Comparison of ENCODE assay signal across 8 mouse cellular contexts in genomic region chr5:64160705-64161391, GRCm38 (mm10). TPM values are rescaled to one million over a fixed set of nuclear protein-coding genes. Genes with fewer than 3 reads are reported as not detected.
DNase-seq lines count a peak whose midpoint lies in the region; ATAC-seq and TF ChIP-seq lines count a peak whose summit lies in the region.

No protein-coding gene starts in this region.

- WGBS in forebrain, embryonic 13.5 days, result 1% methylated on average over 23 of the region's 23 CpGs
- 1% methylated on average over 23 of the region's 23 CpGs for WGBS in intestine, embryonic 14.5 days
- 1% methylated on average over 23 of the region's 23 CpGs for WGBS in lung, embryonic 16.5 days

- H3K27me3 ChIP-seq in forebrain, embryonic 13.5 days, result peaks cover 39% of the 10 kb centered on the region
- H3K27me3 ChIP-seq in intestine, embryonic 14.5 days (replicated peaks; ENCODE audit: control insufficient read depth, insufficient read depth, low read length), result 0 out of 2 replicates have a peak, but pooled peaks cover 3% of the 10 kb centered on the region
- H3K27me3 ChIP-seq in lung, embryonic 16.5 days (ENCODE audit: control insufficient read depth, insufficient read depth, low read depth, low read length), result peaks cover 2% of the 10 kb centered on the region; the same call in 1 of the 2 replicates

- H3K36me3 ChIP-seq in ES-E14 (ENCODE audit: control insufficient read depth, insufficient read depth, low read length, poor library complexity, severe bottlenecking), result no peaks in the 10 kb centered on the region
- no peaks in the 10 kb centered on the region for H3K36me3 ChIP-seq in forebrain, embryonic 13.5 days (ENCODE audit: poor library complexity, severe bottlenecking)
- no peaks in the 10 kb centered on the region for H3K36me3 ChIP-seq in intestine, embryonic 14.5 days (ENCODE audit: control insufficient read depth, insufficient read depth, low read length)
- H3K36me3 ChIP-seq in lung, embryonic 16.5 days (ENCODE audit: control insufficient read depth, insufficient read depth, low read length), result no peaks in the 10 kb centered on the region

- H3K9ac ChIP-seq in ES-E14 (ENCODE audit: insufficient read depth, low read depth, low read length, poor library complexity, severe bottlenecking), result no peak overlapping the region
- peak overlapping the region; percentile 74 for H3K9ac ChIP-seq in forebrain, embryonic 13.5 days
- peak overlapping the region; percentile 58 for H3K9ac ChIP-seq in intestine, embryonic 14.5 days (ENCODE audit: low read length)
- H3K9ac ChIP-seq in lung, embryonic 16.5 days (ENCODE audit: low read length), result peak overlapping the region; percentile 77

- H3K4me3 ChIP-seq in ES-E14 (ENCODE audit: insufficient read depth in 1 of 2, low read depth in 1 of 2, low read length in 2 of 2, poor library complexity in 1 of 2, severe bottlenecking in 1 of 2), result peak overlapping the region; percentile 68 to 77
- H3K4me3 ChIP-seq in forebrain, embryonic 13.5 days, result peak overlapping the region; percentile 55
- peak overlapping the region; percentile 86 for H3K4me3 ChIP-seq in intestine, embryonic 14.5 days (ENCODE audit: low read depth, low read length)
- H3K4me3 ChIP-seq in lung, embryonic 16.5 days (ENCODE audit: low read length), result peak overlapping the region; percentile 77

- ATAC-seq in forebrain, embryonic 13.5 days, result no peak
- peak; percentile 1; the same call in 1 of the 2 replicates for ATAC-seq in intestine, embryonic 14.5 days (replicated peaks; ENCODE audit: low FRiP score, low TSS enrichment, low read depth)
- ATAC-seq in lung, embryonic 16.5 days (ENCODE audit: low read depth), result no peak

- peak; percentile 48 for DNase-seq in cerebellum, adult 9-10 months
- no peak for DNase-seq in cerebellum, postnatal 4 days (ENCODE audit: low spot score in 2 of 2)
- DNase-seq in ES-E14 (ENCODE audit: low read depth, low spot score), result no peak
- DNase-seq in intestine, embryonic 14.5 days (ENCODE audit: low spot score), result peak; percentile 69
- peak; percentile 12 for DNase-seq in spleen, adult 12 weeks (ENCODE audit: low spot score)
- DNase-seq in left cerebral cortex, adult 8-10 months (ENCODE audit: low spot score in 2 of 2), result no peak

- no peaks in the 10 kb centered on the region for H3K9me3 ChIP-seq in ES-E14 (ENCODE audit: control insufficient read depth, insufficient read depth, low read depth, low read length)
- no peaks in the 10 kb centered on the region for H3K9me3 ChIP-seq in forebrain, embryonic 13.5 days (replicated peaks)
- H3K9me3 ChIP-seq in intestine, embryonic 14.5 days (ENCODE audit: control insufficient read depth, low read length), result no peaks in the 10 kb centered on the region
- no peaks in the 10 kb centered on the region for H3K9me3 ChIP-seq in lung, embryonic 16.5 days (ENCODE audit: control insufficient read depth, low read length)

- H3K27ac ChIP-seq in ES-E14 (ENCODE audit: insufficient read depth, low read depth, low read length, poor library complexity, severe bottlenecking), result no peak overlapping the region
- H3K27ac ChIP-seq in forebrain, embryonic 13.5 days, result no peak overlapping the region
- no peak overlapping the region for H3K27ac ChIP-seq in intestine, embryonic 14.5 days (ENCODE audit: low read depth)
- H3K27ac ChIP-seq in lung, embryonic 16.5 days (ENCODE audit: low read length), result no peak overlapping the region

- H3K4me2 ChIP-seq in forebrain, embryonic 13.5 days, result peak overlapping the region; percentile 100
- H3K4me2 ChIP-seq in intestine, embryonic 14.5 days (ENCODE audit: low read length), result peak overlapping the region; percentile 99
- peak overlapping the region; percentile 100 for H3K4me2 ChIP-seq in lung, embryonic 16.5 days (ENCODE audit: low read depth, low read length)

- H3K4me1 ChIP-seq in ES-E14 (ENCODE audit: control insufficient read depth in 2 of 2, insufficient read depth in 2 of 2, low read length in 2 of 2, poor library complexity in 1 of 2), result peaks cover 0 to 3% of the 10 kb centered on the region in 2 experiments; a peak in 1 of 4 replicates
- H3K4me1 ChIP-seq in forebrain, embryonic 13.5 days, result peaks cover 11% of the 10 kb centered on the region
- H3K4me1 ChIP-seq in intestine, embryonic 14.5 days (replicated peaks; ENCODE audit: control insufficient read depth, insufficient read depth, low read length), result peaks cover 16% of the 10 kb centered on the region
- H3K4me1 ChIP-seq in lung, embryonic 16.5 days (replicated peaks; ENCODE audit: control insufficient read depth, insufficient read depth, low read length), result peaks cover 19% of the 10 kb centered on the region

- in situ Hi-C loops in ES-E14 (cut with MboI; ENCODE audit: low sequenced_read_pairs in 2 of 2, unreplicated experiment in 2 of 2), result no loop called here

TF ChIP-seq in ES-E14, 5 proteins besides CTCF, POLR2A, EP300 and RAD21:
- no peak for TF ChIP-seq CHD2 (IDR thresholded peaks at IDR 0.05; ENCODE audit: low read depth, low read length)
- no peak for TF ChIP-seq MAFK (IDR thresholded peaks at IDR 0.05; ENCODE audit: insufficient read depth, low read depth, low read length)
- no peak for TF ChIP-seq ZC3H11A (IDR thresholded peaks at IDR 0.05; ENCODE audit: borderline replicate concordance, low read depth, low read length)
- no peak for TF ChIP-seq ZNF384 (IDR thresholded peaks at IDR 0.05; ENCODE audit: low read depth, low read length)
- TF ChIP-seq HCFC1 (IDR thresholded peaks at IDR 0.05; ENCODE audit: borderline replicate concordance, insufficient read depth, low read length), result no peak

RNA-seq across cellular contexts. Expression of gene Tbc1d1, which starts 4.7 kb away (rescaled TPM):
- 20.6 and 31.1 TPM in 2 replicates for total RNA-seq in ES-E14 (2012; rRNA removed)
- 15.9 and 16.5 TPM in 2 replicates for polyA plus RNA-seq in forebrain, embryonic 13.5 days (2015; fragmentation: Nextera tagmentation; extraction: Ambion mirVana)
- 41.3 and 44.9 TPM in 2 replicates for polyA plus RNA-seq in intestine, embryonic 14.5 days (2014; fragmentation: Nextera tagmentation; extraction: Ambion mirVana)
- polyA plus RNA-seq in lung, embryonic 16.5 days (2015; fragmentation: Nextera tagmentation; extraction: Ambion mirVana), result 38.9 and 41.5 TPM in 2 replicates
- total RNA-seq in left cerebral cortex, adult 8-10 months (2022), result 10 to 100 TPM; 15.2 to 19.7 (median 18.1) TPM

Comparison
In these comparisons a context has a peak if more than half of its experiments do, and no peak if none do; other contexts are left out.
1. DNase-seq: peak in cerebellum, adult 9-10 months (single experiment), intestine, embryonic 14.5 days (single experiment) and spleen, adult 12 weeks (single experiment); none in cerebellum, postnatal 4 days (0 of 2), ES-E14 (single experiment) and left cerebral cortex, adult 8-10 months (0 of 2).
2. Peak in every context shown above with its lines, with median percentiles within 50 percentile points of each other: H3K4me3 ChIP-seq and H3K4me2 ChIP-seq.